Mouse (Mus musculus) layer of hippocampus, adult 18-20 months (tissue): ENCODE data around the gene Dagla. TPM values are rescaled to one million over a fixed set of nuclear protein-coding genes. Genes with fewer than 3 reads are reported as not detected.

Experiments used
- DNase-seq, 2 experiments: peaks; one replicate each; pipeline ENCODE4 v3.0.0; 2022; ENCODE audit warnings: low spot score in 2 of 2
- total RNA-seq, 2 experiments: library from RNA; stranded (reverse); gene quantifications; 2 replicates each; pipeline ENCODE4 v1.2.3; 2021

Dagla gene
- total RNA-seq, 2 experiments from 2014 or later, result 107 to 118 TPM

DNA sequence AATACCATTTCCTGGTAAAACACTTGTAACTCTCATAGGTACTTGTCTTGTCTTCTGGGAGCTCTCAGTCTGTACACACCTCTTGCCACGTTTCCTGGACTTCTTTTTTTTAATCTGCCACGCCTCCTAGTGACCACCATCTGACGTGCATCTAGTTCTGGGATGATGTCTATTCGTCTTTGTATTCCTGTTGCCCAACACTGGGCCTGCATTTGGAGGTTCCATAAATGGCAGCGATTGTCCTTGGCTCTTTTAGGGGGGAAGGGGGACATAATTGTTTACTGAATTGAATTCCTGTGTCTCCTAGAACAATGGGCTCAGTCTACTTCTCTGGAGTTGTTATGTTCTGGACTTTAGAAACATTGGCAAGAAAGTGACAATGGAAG, 100.1 kb downstream of the Dagla start:
- peak in 1 of 2 experiments; percentile 76 for DNase-seq

DNA sequence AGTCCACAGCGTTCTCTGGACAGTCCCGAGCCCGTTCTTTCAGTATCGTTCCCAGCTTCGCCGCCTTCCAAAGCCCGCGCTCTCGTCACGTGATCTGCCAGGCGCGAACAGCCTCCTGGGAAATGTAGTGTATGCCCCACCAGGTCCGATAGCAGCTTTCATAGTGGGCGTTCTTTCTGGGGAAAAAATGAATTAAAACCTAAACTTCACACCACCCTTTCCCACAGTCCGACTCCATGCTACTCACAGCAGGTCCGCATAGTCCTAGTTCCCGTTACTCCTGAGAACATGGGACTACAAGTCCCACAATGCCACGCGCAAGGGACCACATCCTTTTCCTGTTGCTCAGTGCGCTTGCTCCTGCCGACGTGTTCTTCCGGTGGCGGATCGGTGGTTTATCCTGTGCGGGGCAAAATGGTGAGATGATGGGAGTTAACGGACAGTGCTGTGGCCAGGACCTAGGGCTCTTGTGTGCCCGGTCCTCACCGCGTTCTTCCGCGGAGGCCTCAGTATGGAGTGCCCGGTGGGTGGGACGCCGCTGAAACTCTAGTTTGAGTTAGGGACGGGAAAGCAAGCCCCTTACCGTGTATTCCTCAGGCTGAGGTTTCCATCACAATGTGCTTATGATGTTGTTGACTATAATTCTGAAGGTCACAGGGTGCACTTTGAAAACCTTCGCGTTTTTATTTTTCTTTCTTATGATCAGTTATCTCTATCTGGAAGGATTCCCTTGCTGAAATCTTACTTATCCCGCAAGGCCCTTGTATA, 100.6 kb downstream of the Dagla start, which contains the start of the genes Tmem258 and Fen1:
Gene Tmem258, plus strand, starts transcription at position 167 of the 768 bp plus-strand sequence.
Gene Fen1, minus strand, starts transcription at position 322 of the 768 bp plus-strand sequence.
- peak; percentile 88 to 96 for DNase-seq

DNA sequence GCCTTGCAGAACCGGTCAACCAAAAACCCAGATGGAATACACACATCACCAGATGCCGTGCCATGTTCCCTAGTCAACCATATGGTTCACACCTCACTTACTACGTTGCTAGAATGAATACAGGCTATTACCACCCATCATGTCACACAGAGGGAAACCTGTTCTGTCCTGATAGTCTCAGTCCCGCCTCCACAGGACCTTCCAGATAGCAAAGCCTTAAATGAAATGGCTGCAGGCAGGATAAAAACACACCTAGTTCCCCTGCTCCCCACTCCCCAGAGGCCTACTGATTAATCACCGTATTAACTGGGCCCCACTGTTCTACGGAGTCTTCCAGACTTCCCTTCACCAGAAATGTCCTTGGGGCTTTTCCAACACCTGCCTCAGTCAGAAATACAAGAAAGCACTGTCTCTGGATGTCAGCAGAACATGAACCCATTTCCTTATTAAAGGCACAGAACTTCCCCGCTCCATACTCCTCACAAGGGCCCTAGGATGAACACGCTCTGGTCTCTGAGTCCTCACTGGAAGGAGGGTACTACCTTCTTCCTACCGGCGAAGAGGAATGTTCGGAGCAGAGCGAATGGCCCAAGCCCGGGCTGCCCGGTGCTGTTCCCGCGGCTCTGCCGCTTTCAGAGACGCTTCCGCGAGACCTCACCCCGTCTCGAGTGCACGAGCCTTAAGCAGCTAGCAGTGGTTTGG, 101.4 kb downstream of the Dagla start:
- DNase-seq, result no peak

DNA sequence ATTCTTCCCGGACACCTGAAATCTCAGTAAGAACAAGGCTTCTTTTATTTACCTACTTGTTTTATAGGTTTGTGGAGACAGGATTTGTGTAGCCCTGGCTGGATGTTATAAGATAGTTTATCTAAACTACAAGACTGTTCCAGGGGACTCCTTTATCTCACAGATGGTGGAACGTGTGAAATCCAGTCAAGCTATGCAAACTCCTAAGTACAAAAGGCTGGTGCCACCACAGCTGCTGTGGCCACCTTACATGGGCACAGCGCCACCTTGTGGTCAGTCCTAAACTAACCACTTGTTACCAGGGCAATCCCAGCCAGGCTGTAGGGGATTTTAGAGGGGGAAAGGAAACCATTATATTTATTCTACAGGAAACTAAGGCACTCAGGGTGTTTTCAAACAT, 106.0 kb downstream of the Dagla start:
- DNase-seq, result peak; percentile 53 to 84

DNA sequence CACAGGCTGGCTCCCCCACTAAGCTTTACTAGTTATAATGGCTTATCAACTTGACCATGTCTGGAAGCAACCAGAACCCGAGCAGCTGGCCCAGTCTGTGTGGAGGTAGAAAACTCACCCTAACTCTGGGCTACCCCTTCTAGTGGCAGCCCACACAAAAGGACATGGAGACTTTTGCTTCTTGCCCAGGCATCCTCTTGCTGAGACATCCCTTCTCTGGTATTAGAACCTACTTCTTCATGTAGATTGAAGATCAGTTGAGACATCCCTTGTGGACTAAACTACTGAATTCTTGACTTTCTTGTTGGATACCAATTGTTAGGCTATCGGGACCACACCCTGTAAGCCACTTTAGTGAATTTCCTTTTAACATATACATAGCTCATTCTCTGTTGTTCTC, 106.4 kb downstream of the Dagla start:
- DNase-seq, result no peak

DNA sequence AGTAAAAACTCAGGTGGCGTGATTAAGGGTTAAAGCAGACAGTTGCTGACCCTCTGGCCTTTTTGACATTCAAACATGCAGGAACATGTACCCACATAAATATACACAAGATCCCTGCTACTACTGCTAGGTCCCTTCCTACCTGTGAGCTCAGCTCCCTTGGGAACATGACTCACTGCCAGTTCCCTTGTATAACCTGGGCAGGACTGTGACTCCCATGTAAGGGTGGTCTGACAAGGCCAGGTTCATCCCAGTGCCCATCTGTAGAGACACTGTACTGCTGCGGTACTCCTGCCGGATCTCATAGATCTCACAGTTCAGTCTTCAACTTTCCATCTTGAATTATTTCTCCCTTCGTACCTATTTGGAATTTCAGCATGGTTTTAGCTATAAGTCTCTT, 107.5 kb downstream of the Dagla start:
- no peak for DNase-seq

Other genes starting within 250 kb of the Dagla start
- 100 to 1,000 TPM; 140 to 145 TPM for gene Fads2, start 203.1 kb downstream of the Dagla start, total RNA-seq
- 100 to 1,000 TPM; 187 to 200 TPM for gene Fads1, start 122.0 kb downstream of the Dagla start, total RNA-seq
- gene Tmem258, start 100.9 kb downstream of the Dagla start, total RNA-seq, result 10 to 100 TPM; 81.9 to 84.8 TPM
- gene Fen1, start 100.7 kb downstream of the Dagla start, total RNA-seq, result 10 to 100 TPM in 1 of 2 experiments, 1 to 10 TPM in 1; 9.5 to 10.7 TPM
- gene Myrf, start 64.1 kb downstream of the Dagla start, total RNA-seq, result 10 to 100 TPM; 31.9 to 33.9 TPM
- gene Syt7, start 84.2 kb upstream of the Dagla start, total RNA-seq, result 100 to 1,000 TPM; 280 to 316 TPM
- 10 to 100 TPM; 70.5 to 77.9 TPM for gene Lrrc10b, start 152.6 kb upstream of the Dagla start, total RNA-seq
- 1 to 10 TPM; 1.3 to 1.9 TPM for gene Ppp1r32, start 178.1 kb upstream of the Dagla start, total RNA-seq
- gene Cpsf7, start 220.4 kb upstream of the Dagla start, total RNA-seq, result 10 to 100 TPM; 68.6 to 74.5 TPM
- gene Sdhaf2, start 221.3 kb upstream of the Dagla start, total RNA-seq, result 10 to 100 TPM; 51.3 to 55.5 TPM